Mouse (Mus musculus) frontal cortex, postnatal 25 days (tissue): ENCODE data around the gene St5.

Experiments
- DNase-seq, 2 experiments: peaks; one replicate each; pipeline ENCODE4 v3.0.0; 2022; ENCODE audit warnings: low spot score in 2 of 2

Gene St5

DNA sequence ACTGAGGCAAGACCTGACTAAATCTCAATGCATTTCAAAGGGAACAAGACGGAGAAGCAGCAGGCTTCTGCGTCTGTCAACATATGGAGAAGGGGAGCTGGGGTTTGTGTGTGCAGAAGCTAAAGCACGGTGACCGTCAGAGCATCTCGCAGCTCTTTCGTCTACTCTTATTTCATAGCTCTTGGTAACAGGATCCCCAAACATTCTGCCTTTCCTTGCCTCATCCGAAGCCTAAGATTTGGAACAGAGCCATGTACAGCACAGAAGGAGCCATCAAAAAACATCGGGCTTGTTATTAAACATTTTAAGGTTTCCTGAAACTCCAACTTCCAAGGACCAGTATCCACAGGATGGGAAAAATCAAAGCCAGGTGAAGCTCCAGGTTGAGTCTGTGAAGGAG is 62.3 kb downstream of the St5 start:
- no peak for DNase-seq

DNA sequence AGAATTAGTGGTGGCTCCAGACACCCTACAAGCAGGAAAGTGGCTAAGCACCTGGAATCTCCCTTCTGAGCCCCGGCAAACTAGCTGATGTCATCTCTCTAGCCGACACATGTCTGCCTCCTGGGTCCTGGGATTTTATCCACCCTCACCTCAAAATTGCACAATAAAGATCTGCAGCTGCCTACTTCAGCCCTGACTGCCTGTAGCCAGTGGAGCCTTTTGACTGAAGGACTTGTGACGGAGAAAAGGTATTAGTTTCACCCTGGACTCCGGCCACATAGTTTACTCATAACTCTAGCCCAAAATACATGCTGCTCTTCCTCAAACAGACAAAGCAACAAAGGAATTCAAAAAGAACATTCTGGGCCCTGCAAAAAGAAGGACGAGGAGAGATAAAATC is 66.0 kb downstream of the St5 start:
- no peak for DNase-seq

DNA sequence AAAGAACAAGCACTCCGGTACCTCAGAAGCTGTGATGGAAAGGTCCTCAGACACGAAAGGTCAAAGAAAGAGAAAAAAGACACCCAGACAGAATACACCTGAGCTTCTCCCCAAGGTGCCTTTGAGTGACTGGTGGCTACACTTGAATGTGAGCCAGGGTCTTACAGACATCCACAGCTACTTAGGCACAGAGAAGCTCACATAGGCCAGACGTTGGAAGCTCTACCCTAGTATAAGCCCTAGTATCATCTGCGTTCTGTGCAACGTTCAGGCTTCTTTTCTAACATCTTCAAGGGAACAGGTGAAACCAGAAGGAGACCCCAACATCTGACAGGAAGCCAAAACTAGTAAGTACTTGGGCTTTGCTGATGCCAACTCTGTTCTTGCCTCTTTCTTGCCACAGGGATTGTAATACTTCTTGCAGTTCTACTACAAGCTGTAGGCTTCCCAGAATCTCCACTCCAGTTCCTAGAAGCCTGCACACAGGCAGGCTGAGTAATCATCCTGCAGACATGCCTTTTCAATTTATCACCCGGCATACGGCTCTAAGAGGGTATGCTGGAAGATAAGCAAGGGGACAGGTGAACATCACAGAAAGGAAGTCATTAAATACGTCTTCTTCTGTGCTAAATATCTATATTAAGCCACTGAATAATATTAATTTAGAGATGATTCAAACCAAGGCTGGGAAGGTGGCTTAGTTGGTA is 67.2 kb downstream of the St5 start:
- DNase-seq: no peak

DNA sequence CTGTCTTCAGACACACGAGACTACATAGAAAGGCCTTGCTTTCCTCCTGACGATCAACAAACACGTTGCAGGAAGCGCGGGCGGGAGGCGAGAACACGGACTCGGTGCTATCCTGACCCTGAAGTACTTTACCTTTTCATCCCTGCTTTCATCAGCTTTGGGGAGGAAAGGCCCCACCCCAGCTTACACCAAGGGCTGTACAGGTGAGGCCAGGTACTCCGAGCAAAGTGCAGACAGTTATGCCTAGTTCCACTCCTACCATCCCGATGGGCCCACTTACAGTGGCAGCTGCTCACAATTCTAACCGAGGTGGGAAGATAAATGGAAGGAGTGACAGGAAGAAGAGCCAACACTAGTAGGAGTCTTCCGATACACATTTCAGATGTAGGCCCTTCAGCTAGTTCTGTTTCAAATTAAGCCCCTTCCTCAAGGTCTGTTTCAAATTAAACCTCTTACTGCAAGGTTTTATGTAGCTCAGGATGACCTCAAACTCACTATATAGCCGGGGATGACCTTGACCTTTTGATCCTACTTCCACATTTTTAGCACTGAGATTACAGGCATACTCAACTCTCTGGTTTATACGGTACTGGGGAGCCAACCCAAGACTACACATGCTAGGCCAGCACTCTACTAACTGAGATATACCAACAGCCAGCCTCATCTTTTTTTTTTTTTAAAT is 69.9 kb downstream of the St5 start:
- no peak for DNase-seq

DNA sequence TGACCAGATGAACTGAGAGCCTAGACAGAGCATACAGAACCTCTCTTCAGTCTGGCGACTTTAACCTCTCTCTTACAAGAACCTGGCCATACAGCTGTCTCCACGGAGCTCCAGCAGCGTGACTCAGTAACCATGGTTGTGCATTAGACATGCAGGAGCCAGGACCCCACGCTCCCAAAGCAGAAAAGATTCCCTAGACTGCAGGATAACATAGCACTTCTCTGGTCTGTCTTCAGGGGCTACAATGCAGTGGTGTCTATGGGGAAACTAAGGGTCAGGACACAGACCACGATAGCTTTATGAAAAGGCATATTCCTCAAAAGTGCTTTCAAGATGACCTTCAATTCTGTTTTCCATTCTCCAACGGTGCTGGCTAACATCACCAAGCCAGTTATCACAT is 72.1 kb downstream of the St5 start:
- no peak for DNase-seq

DNA sequence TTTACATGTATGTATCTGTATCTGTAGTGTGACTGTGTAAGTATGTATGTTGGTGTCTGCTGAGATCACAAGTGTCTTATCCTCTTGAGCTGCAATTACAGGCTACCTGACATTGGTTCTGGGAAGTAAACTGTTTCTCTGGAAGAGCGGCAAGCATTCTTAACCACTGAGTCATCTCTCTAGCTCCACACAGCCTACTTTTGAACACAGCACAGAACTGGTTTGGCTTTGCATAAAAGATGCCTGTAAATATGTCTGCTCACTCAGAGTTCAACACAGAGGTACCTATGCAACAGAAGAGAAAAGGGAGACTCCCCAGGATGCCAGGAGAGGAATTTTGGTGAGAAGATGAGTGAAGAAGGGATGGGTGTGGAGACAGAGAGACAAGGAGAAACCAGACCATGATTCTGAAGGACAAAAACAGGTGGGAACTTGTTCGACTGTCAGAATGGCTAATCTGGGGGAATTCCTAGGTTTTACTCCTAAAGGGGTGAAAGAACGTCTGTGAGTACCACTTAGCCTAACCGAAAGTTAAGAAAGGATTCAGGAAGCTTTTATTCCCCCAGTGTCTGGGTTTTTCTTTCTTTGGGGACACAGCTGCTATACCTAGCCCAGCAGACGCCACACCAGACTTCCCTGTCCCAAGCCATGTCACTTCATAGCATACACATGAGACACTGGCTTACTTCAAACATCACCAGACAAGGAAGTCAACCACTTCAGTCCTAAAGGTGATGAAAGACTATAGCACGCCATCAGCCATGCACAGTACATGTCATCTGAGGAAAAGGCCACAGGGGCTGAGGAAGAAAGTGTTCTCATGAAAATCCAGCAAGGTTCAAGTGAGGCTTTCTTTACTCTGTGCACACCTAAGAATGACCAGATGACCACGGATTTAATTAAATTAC is 73.3 kb downstream of the St5 start:
- no peak for DNase-seq

DNA sequence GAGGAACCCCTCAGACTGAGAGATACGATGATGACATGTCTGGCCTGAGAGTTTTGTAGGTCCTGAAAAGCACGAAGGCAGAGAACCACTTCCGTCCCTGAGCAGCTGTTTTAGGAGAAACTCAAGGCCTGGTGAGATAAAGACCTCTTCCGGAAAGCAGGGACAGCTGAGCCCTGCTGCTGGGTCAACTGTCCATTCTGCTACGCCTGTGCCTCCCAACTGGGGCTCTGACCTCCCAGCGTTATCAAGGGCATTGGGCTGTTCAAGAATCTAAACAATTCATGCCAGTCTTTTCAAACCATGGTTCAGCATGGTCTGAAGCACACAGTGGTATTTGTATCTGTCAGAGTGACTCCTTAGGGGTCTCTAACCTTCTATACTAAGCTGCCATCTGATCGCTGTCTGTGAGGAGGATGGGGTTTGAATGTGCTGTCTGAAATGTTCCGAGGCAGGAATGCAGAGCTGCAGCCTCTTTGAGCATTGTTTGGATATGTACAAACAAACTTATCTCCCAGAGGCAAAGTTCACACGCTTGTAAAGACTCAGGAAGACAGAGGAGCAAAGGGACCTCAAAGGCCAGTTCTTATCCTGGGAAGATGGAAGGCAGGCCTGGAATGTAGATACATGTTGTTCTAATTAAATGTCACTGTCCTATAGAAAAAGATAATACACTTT is 74.3 kb downstream of the St5 start:
- no peak for DNase-seq

DNA sequence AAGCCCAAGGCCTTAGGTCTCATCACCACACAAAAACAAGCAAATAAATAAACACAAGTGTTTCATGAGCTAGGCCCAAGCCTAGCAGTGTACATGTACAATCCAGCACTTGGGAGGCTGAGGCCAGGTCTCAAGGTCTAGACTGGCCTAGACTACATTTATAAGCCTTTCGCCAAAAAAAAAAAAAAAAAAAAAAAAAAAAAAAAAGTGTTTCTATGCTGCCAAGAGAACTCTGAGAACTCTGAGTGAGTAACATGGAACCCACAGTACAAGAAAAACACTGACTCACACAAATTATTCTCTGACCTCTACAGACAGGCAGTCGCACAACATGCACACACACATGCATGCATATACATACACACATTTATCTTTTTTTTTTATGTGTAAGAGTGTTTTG is 75.6 kb downstream of the St5 start:
- DNase-seq: no peak

DNA sequence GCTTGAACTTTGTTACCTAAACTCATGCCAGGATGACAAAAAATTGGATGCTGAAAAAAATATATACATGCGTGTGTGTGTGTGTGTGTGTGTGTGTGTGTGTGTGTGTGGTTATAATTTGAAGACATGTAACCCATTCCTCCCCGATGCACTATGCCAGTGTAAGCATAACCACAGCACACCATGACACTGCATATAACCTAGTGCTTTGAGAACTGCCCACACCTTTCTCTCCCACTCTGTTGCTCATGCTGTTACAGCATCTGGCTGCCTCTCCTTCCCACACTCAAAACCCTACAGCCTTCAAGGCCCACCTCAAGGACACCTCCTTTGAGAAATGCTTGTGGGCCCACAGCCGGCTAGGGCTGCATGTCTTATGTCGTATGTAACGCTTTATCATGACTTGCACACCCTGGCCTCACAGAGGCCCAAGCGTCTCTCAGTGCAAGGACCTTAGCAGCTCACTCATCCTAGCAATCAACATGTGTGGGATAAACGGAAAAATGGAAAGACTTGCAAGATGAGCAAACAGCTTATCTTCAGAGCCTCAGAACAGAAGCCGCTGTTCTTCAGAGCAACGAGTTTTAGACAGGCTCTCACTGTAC is 81.1 kb downstream of the St5 start:
- DNase-seq: no peak

DNA sequence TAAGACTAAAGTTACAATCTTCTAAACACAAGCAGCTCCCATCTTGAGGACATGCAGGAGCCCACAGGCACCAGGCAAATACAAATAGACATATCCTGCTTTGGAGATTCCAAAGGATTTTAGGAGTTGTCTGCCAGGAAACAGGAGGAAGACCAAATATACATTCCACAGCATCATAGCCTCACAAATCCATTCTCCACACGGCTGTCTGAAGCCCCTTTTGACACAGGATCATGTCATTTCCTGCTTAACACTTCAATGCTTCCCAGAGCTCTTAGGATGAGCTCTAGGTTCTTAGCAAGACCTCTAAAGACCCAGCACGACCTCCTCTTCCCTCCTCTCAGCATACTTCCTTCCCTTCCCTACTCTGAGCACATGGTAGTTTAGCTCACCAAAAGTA is 82.4 kb downstream of the St5 start:
- no peak for DNase-seq

DNA sequence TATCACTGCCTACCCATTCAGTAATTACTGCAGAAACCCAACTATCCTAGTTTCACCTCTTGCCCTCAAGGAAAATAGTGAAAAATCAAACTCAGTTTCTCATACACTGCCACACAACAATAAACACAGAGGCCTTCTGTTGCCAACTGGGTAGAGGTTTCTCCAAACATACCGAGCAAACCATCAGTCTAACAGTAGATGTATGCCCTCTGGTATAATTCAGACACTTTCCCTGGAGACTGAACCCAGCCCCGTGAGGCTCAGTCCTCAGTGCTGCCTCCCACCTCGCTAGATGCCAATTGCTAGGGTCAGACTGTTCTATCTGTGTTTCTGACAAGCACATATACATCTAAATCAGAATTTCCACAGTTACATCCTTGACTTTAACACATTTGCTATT is 83.1 kb downstream of the St5 start:
- DNase-seq: no peak

DNA sequence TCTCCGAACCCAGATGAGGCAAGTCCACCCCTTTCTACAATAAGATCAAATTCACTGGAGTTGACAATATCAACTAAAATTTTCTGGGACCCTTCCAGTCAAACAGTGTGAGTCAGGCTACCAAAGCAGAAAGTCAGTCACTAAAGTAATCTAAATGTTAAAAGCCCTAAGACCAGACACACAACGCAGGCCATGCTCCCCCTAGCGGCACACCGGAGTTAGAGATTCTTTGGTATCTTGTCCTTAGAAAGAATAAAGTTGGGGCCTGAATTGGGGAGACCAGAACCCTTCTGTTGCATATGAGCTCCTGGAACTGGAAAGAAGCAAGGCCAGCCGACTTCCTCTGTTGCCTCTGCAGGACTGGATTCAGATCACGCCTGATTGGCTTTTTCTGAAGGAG is 84.7 kb downstream of the St5 start:
- DNase-seq: peak; percentile 37 to 64

DNA sequence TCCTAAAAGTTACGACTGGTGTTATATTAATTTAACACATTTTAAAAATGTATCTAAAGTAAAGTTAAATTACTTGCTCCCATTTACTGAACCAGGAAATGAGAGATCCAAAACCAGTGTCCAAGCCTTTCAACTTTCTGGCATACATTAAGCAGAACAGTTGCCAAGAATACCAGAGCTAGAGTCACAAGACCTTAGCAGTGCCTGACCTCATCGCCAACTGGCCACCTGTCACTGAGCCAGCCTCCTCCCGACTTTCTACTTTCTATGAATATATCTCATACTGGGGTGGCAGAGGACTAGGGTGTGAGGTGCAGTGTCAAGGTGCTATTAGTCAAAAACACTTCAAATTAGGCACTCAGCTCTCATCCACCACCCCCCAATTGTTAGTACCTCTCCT is 85.6 kb downstream of the St5 start:
- DNase-seq: no peak

DNA sequence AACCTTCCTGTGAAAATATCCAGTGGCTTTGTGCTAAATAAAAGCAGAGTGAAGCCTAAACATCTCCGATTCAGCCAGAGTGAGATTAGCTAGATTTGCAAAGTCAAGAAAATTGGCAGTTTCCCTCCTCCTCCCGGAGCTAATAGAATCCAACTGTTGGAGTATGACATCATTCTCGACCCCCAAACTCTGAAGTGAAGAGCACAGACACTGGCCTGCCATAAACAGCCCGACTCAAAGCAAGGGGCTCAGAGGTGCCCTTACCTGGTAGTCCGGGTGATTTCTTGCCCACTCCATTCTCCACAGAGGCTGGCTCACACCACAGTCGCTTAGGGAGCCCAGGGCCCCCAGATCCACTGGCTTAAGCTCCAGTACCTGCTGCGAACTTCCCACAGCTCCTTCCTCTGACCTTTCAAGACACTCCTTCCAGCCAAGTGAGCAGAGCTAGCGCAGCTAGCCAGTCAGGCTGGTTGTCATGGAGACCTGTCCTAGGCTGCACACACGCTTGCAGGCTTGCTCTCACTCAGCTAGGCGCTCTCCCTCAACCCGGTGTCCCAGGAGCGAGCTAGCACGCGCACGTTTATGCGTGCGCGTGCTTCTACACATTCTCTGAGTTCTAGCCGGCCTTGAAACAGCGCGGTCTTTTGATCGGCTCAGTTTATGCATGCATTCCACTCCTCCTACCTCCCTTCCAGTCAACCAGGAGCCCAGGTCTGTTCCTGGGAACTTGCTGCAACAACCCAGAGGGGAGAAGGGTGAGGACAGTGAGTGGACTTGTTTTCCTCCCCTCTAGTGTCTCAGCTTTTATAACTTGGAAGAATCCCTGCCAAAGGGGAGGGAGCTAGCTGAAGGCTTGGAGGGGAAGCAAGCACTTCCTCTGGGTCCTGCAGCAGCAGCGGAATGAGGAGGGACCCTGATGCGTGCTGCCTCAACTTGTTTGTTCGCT is 87.1 kb downstream of the St5 start:
- DNase-seq: peak; percentile 31 to 44

DNA sequence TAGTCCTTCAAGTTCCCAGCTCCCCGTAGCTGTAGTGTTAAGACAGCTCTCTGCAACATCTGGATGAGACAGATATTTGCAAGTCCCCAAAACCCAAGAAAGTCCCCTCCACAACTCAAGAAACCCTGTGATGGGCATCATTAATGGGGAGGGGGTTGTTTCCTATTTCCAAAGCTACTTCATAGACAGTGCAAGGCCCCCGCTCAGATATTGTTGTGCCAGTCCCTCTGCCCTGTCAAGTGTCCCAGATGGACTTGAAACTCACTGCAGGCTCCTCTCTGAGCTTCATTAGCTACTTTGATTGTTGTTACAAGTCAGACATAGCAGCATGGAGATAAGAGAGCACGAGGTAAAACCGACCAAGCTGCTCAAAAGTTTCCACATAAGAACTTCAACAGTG is 87.8 kb downstream of the St5 start:
- no peak for DNase-seq

DNA sequence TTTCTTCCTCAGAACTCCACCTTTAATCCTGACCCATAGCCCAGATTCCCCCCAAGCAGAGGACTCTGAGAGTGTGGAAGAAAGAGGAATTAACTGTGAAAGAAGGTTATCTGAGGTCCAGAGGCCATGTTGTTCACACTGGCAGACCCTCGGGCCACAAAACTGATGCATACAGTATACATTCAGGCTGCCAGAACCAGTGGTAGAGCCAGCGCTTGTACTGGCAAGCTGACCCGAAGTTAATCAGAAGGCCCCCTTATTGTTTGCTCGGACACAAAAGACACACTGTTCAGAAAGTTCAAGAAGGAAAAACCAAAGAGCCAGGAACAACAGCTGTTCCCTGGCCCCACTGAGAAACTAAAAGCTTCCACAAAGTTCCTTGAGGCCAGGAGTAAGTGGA is 88.5 kb downstream of the St5 start:
- no peak for DNase-seq

DNA sequence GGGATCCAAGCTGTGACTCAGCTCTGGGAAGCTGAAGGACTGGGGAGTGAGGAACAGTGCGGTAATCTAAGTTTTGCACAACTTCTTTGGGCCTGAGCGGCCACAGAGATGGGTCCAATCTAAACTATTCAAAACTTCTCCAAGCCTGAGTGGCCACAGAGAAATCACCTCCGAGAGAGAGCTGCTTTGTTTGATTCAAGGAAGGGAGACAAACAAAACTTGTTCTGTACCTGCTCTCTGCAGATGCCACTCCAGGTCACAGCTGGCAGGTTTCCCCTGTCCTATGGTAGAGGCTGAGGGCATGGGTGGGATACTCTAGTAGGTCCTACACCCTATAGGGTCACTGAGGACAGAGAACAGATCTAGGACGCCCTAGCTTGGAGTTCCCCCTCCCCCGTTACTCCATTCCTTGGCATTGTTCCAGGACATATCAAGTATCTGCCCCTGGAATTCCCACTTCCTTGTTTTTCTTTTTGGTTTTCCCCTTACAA is 89.8 kb downstream of the St5 start:
- DNase-seq: no peak

DNA sequence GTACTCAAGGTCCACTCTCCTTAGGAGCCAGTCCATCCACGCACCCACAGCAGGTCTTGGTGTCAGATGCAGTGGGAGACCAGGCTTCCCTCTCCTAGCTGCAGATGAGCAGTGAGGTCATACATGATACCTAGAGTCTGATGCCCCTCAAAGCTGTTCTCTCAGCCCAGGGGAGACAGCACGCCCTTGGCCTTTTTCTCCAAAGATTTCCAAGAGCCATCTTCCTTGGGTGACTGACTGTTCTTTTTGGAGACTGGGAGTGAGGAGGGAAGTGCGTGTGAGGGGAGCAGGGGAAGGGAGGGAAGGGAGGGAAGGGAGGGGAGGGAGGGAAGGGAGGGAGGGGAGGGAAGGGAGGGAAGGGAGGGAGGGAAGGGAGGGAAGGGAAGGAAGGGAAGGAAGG is 90.4 kb downstream of the St5 start:
- no peak for DNase-seq

DNA sequence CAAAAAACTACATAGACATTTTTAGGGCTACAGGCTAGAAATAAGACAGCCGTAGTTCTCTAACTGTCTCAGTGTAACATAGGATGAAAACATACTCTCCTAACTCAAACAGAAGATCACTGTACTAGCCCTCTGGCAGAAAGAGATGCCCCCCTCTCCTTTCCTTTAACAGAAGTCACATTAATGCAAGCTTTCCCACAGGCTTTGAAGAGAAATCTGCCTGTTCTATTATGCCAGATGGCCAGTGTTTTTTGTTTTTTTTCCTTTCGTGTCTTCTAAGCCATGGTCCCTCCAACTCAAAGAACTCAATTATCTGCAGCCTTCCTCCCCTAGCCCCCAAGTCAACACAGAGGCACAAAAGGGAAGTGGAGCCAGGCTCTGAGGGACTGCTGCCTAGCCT is 90.9 kb downstream of the St5 start:
- no peak for DNase-seq

DNA sequence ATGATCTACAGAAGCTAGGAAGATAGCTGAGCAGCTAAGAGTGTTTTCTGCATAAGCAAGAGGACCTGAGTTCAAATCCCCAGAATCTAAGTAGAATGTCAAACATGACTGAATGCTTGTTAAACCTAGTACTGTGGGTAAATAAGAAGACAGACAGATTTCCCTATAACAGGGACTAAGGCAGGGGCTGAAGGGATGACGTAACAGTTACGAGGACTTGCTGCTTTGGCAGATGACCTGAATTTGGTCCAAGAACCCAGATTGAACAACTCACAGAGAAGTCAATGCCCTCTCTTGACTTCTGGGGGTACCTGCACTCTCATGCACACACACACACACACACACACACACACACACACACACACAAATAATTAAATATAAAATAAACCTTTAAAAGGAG is 93.1 kb downstream of the St5 start:
- DNase-seq: no peak
